Mouse (Mus musculus) kidney, postnatal 0 days (tissue): ENCODE results near the gene Prkd1. TPM values are rescaled to one million over a fixed set of nuclear protein-coding genes. Genes with fewer than 3 reads are reported as not detected.

Experiments
- ATAC-seq: fragments of 200-750 bp; cut with Nextera tagmentation; replicated peaks from 2 replicates; pipeline ENCODE4 v1.8.0; 2017; ENCODE audit warnings: low read depth, moderate number of reproducible peaks, moderate TSS enrichment, moderate library complexity; ENCODE audit not compliant: low FRiP score
- DNase-seq: peaks from one replicate; pipeline ENCODE4 v3.0.0-alpha.2; 2016; ENCODE audit warnings: low spot score
- H3K27ac ChIP-seq: fragments of 300-500 bp; sonication (generic); 2 replicates; pipeline ENCODE4 v1.5.1; 2014; ENCODE audit warnings: mild to moderate bottlenecking
- H3K27me3 ChIP-seq: fragments of 300-500 bp; sonication (generic); 2 replicates; pipeline ENCODE4 v1.6.1; 2014; ENCODE audit warnings: low read length, mixed read lengths; ENCODE audit not compliant: insufficient read depth
- H3K36me3 ChIP-seq: fragments of 300-500 bp; sonication (generic); 2 replicates; pipeline ENCODE4 v1.6.1; 2014; ENCODE audit warnings: low read length, mixed read lengths; ENCODE audit not compliant: insufficient read depth
- H3K4me1 ChIP-seq: fragments of 300-500 bp; sonication (generic); replicated peaks from 2 replicates; pipeline ENCODE4 v1.6.1; 2014; ENCODE audit warnings: antibody characterized with exemption, low read length, mixed read lengths; ENCODE audit not compliant: insufficient read depth
- H3K4me2 ChIP-seq: fragments of 300-500 bp; sonication (generic); 2 replicates; pipeline ENCODE4 v1.6.1; 2014; ENCODE audit warnings: mild to moderate bottlenecking, low read length, moderate library complexity, mixed read lengths
- H3K4me3 ChIP-seq: fragments of 300-500 bp; sonication (generic); replicated peaks from 2 replicates; pipeline ENCODE4 v1.5.1; 2014; ENCODE audit warnings: low read depth, low read length
- H3K9ac ChIP-seq: fragments of 300-500 bp; sonication (generic); 2 replicates; pipeline ENCODE4 v1.6.1; 2014; ENCODE audit warnings: low read depth, low read length
- H3K9me3 ChIP-seq: fragments of 300-500 bp; sonication (generic); replicated peaks from 2 replicates; pipeline ENCODE4 v1.6.1; 2016; ENCODE audit warnings: low read length, inconsistent platforms, mixed read lengths
- CTCF ChIP-seq: IDR thresholded peaks from 2 replicates; pipeline ENCODE4 v1.5.1; 2016; ENCODE audit warnings: antibody characterized with exemption, low read depth, mild to moderate bottlenecking, moderate library complexity
- WGBS: fragments of 180-500 bp; shearing (Covaris S2); extraction: QIAGEN DNeasy Blood & Tissue Kit; methylation state at CpG from one replicate; pipeline ENCODE4 v1.1.7; 2014; 5-methylcytosine and 5-hydroxymethylcytosine counted together
- polyA plus RNA-seq: library from polyadenylated mRNA; unstranded; fragments of >200 nt; fragmentation: Nextera tagmentation; extraction: Ambion mirVana; gene quantifications from 2 replicates; pipeline ENCODE4 v1.2.1, GENCODE M21; 2015

Gene Prkd1
- 5.2 and 5.5 TPM in 2 replicates for polyA plus RNA-seq

GRCm38 (mm10) chr12:50648671-50649541, at the start of gene Prkd1:
Gene Prkd1, minus strand, starts transcription at chr12:50649098.
- Histone ChIP-seq H3K4me1 (0 out of 2 replicates have a peak, but pooled peaks cover 4% of the 10 kb centered on the region), H3K4me3 (peak within 1 kb of the TSS; percentile 87), H3K27me3 (no peaks in the 10 kb centered on the region), H3K9me3 (no peaks in the 10 kb centered on the region), H3K9ac (peak within 1 kb of the TSS; percentile 73), H3K27ac (peak within 1 kb of the TSS; percentile 76), H3K36me3 (no peaks in the 10 kb centered on the region), H3K4me2 (peak within 1 kb of the TSS; percentile 83)
- under 1% methylated on average over 85 of the region's 114 CpGs for WGBS
- DNase-seq (peak; percentile 78), ATAC-seq (peak; percentile 94)
- TF ChIP-seq CTCF, result no peak

- no peak overlapping the region for H3K4me3 ChIP-seq
- no peaks in the 10 kb centered on the region for H3K27me3 ChIP-seq
- H3K36me3 ChIP-seq, result no peaks in the 10 kb centered on the region
- no peak overlapping the region for H3K4me2 ChIP-seq
- no peaks in the 10 kb centered on the region for H3K9me3 ChIP-seq
- peak; percentile 74 for TF ChIP-seq CTCF
- ATAC-seq, result no peak
- H3K27ac ChIP-seq, result no peak overlapping the region
- no peaks in the 10 kb centered on the region for H3K4me1 ChIP-seq
- H3K9ac ChIP-seq, result no peak overlapping the region
- 6% methylated on average over 3 of the region's 3 CpGs for WGBS
- peak; percentile 68 for DNase-seq
Measured at GRCm38 (mm10) chr12:50697492-50697891, 48.6 kb upstream of the Prkd1 start.

- whole genome bisulfite sequencing, result 3% methylated on average over 16 of the region's 16 CpGs
- Histone ChIP-seq H3K27me3 (no peaks in the 10 kb centered on the region), H3K9ac (peak overlapping the region; percentile 73), H3K4me1 (0 out of 2 replicates have a peak, but pooled peaks cover 4% of the 10 kb centered on the region), H3K9me3 (no peaks in the 10 kb centered on the region), H3K4me2 (peak overlapping the region; percentile 83), H3K4me3 (peak overlapping the region; percentile 87), H3K27ac (peak overlapping the region; percentile 76; the same call in 1 of the 2 replicates), H3K36me3 (no peaks in the 10 kb centered on the region)
- TF ChIP-seq CTCF, result no peak
- DNase-seq, result peak; percentile 25
- ATAC-seq, result no peak
Measured at GRCm38 (mm10) chr12:50648176-50648670, 675 bp downstream of the Prkd1 start.

- TF ChIP-seq CTCF, result no peak
- Histone ChIP-seq H3K4me1 (0 out of 2 replicates have a peak, but pooled peaks cover 4% of the 10 kb centered on the region), H3K4me2 (no peak overlapping the region), H3K9me3 (no peaks in the 10 kb centered on the region), H3K27ac (no peak overlapping the region), H3K4me3 (no peak overlapping the region), H3K27me3 (no peaks in the 10 kb centered on the region), H3K36me3 (no peaks in the 10 kb centered on the region), H3K9ac (no peak overlapping the region)
- no peak for ATAC-seq
- DNase-seq, result no peak
- 91% methylated on average over 4 of the region's 4 CpGs for WGBS
Measured at GRCm38 (mm10) chr12:50646857-50647256, 2.0 kb downstream of the Prkd1 start.

GRCm38 (mm10) chr12:50642671-50643070, 6.2 kb downstream of the Prkd1 start:
- Histone ChIP-seq H3K36me3 (no peaks in the 10 kb centered on the region), H3K4me2 (no peak overlapping the region), H3K4me1 (no peaks in the 10 kb centered on the region), H3K27me3 (no peaks in the 10 kb centered on the region), H3K27ac (no peak overlapping the region), H3K9me3 (no peaks in the 10 kb centered on the region), H3K9ac (no peak overlapping the region), H3K4me3 (no peak overlapping the region)
- DNase-seq (no peak), ATAC-seq (no peak)
- no peak for TF ChIP-seq CTCF
- 71% methylated on average over 5 of the region's 5 CpGs for WGBS

GRCm38 (mm10) chr12:50640171-50640570, 8.7 kb downstream of the Prkd1 start:
- Histone ChIP-seq H3K9me3 (no peaks in the 10 kb centered on the region), H3K4me2 (no peak overlapping the region), H3K27ac (no peak overlapping the region), H3K36me3 (no peaks in the 10 kb centered on the region), H3K27me3 (no peaks in the 10 kb centered on the region), H3K4me1 (no peaks in the 10 kb centered on the region), H3K9ac (no peak overlapping the region), H3K4me3 (no peak overlapping the region)
- TF ChIP-seq CTCF, result no peak
- 70% methylated on average over 4 of the region's 4 CpGs for WGBS
- ATAC-seq (no peak), DNase-seq (no peak)
